In genomic region chr1:55499872-55500271, GRCm38 (mm10) we compare ENCODE assay signal across 15 mouse cellular contexts.
DNase-seq lines count a peak whose midpoint lies in the region; TF ChIP-seq lines count a peak whose summit lies in the region.
"Had no signal": no experiment of that assay in that cellular context is flagged by ENCODE, and none has a peak within 500 bp of the region (broad histone marks: within the 10 kb centered on the region; RNA-seq: fewer than 3 reads in every experiment).

No protein-coding gene starts in this region.

- no peaks in the 10 kb centered on the region for H3K4me1 ChIP-seq in cerebellum, adult 2 months (ENCODE audit: control insufficient read depth, insufficient read depth, low read length)
- H3K4me1 ChIP-seq: lung, embryonic 15.5 days had no signal

- H3K27ac ChIP-seq in cerebellum, adult 2 months (ENCODE audit: insufficient read depth, low read length) = no peak overlapping the region
- H3K27ac ChIP-seq: hindbrain, embryonic 14.5 days; lung, embryonic 15.5 days had no signal

- peak; percentile 48 to 73 for DNase-seq in cerebellum, postnatal 10 days
- DNase-seq in cerebellum, adult 2 months = no peak
- DNase-seq in right cerebral cortex, adult 18-20 months = peak; percentile 56
- no peak for DNase-seq in right cerebral cortex, postnatal 14 days
- DNase-seq in layer of hippocampus, adult 9-11 months = peak; percentile 60
- no peak for DNase-seq in Muller cell, postnatal 12 days (ENCODE audit: inconsistent ontology term)
- no peak for DNase-seq in heart, adult 8-10 months (ENCODE audit: low spot score)
- no peak for DNase-seq in spleen, adult 18-20 months
- DNase-seq: cerebellum, adult 9-10 months; gastrocnemius, postnatal 25 days; kidney, adult 8-10 months had no signal

- no peak for TF ChIP-seq POLR2A in cerebellum, adult 2 months (IDR thresholded peaks at IDR 0.05; ENCODE audit: borderline replicate concordance, insufficient read depth, low read length)

- no peak overlapping the region for H3K4me3 ChIP-seq in cerebellum, adult 2 months (replicated peaks; ENCODE audit: insufficient read depth, low read depth, low read length)
- H3K4me3 ChIP-seq: erythroblast, embryonic 14.5 days; lung, embryonic 15.5 days had no signal

- no peak for TF ChIP-seq CTCF in cerebellum, adult 2 months (IDR thresholded peaks at IDR 0.05; ENCODE audit: borderline replicate concordance, insufficient read depth, low read depth, low read length)

- H3K27me3 ChIP-seq in cerebellum, adult 2 months (ENCODE audit: control insufficient read depth, insufficient read depth, low read length) = no peaks in the 10 kb centered on the region
- H3K27me3 ChIP-seq: lung, embryonic 15.5 days; Patski had no signal

- 2% methylated on average over 1 of the region's 1 CpGs for WGBS in cerebellum, adult 2 months

Comparison
In these comparisons a context has a peak if more than half of its experiments do, and no peak if none do; other contexts are left out.
1. DNase-seq: peak in cerebellum, postnatal 10 days (2 of 2), right cerebral cortex, adult 18-20 months (single experiment) and layer of hippocampus, adult 9-11 months (single experiment); none in cerebellum, adult 2 months (0 of 2), right cerebral cortex, postnatal 14 days (single experiment), Muller cell, postnatal 12 days (single experiment), heart, adult 8-10 months (single experiment) and spleen, adult 18-20 months (0 of 2).